Mouse (Mus musculus): ENCODE data around the gene Ckap2l.

Ckap2l gene

DNA sequence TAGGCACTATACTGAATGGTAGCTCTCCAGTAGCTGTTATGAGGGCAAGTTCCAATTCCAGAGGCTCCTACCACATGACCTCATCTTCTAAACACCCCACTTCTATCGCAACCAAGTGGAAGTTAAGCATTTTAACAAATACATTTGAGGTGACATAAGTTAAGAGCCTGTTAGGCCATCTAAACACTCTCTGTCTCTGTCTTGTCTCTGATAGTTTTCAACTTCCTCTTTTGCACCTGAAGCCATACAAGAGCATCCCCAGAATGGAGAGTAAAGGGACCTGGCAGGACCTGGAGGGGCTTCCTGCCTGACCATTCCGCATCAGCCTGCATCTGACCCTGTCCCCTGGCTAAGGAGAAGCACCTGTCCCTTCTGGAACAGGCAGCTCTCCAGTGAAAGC lies 62.3 kb downstream of the Ckap2l start:
- DNase-seq (ENCODE audit: low read depth, low spot score): no peak

DNA sequence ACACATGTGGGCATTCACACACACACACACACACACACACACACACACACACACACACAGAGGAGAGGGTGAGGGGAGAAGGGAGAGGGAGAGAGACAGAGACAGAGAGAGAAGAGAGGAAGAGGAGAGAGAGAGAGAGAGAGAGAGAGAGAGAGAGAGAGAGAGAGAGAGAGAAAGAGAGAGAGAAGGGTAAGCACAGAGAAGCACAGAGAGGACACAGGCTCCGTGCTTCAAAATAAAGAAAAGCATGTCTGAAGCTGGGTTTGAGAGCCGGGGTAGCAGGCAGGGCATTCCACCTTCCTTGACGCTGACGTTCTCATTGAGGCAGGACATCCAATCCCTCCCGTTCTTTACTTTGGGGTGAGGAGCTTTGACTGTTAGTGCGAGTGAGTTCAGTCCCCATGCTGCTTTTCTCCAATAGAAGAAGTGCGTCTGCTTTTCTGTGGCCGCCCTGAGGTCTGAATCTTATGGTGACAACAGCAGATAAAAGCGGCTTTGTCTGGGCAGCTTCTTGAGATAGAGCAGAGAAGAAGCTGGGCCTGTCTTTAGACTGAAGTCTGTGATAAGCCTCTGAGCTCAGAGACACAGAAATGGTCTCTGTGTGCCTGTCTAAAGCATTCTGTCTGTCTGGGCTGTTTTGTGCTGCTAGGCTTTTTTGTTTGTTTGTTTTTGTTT lies 63.1 kb downstream of the Ckap2l start:
- no peak for DNase-seq (ENCODE audit: low read depth, low spot score)

DNA sequence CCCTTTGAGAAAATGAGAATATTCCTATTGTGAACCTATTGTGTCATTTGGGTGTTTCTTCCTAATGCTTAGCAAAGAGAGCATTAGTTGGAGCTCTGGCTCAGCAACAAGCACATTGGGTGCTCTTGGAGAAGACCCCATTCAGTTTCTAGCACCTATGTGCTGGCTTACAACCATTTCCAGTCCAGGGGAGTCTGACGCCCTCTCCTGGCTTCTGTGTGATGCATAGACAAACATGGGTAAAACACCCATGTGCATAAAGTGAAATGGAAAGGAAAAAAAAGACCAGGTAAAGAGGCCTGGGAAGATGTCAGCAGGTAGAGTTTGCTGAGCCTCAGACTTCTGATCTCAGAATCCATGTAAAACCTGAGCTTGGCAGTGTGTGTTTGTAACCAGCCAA lies 63.8 kb downstream of the Ckap2l start:
- DNase-seq (ENCODE audit: low read depth, low spot score): no peak

DNA sequence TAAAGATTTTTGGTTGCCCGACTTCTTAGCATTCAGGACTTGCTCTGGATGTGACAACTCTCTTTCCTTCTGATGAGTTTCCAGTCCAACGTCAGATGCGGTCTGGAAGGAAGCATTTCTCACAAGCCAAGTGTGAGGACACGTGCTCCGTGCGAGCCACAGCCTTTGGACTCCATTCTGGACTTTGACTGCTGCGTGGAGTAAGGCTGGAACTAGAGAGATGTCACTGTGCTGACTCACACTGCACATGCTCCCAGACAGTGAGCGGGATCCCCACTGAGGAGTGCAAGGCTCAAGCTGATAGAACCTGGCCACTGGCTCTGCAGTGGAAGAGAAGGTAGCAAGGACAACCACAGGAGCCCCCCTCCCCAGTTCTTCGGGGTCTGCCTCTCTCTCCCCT lies 64.5 kb downstream of the Ckap2l start:
- no peak for DNase-seq (ENCODE audit: low read depth, low spot score)

DNA sequence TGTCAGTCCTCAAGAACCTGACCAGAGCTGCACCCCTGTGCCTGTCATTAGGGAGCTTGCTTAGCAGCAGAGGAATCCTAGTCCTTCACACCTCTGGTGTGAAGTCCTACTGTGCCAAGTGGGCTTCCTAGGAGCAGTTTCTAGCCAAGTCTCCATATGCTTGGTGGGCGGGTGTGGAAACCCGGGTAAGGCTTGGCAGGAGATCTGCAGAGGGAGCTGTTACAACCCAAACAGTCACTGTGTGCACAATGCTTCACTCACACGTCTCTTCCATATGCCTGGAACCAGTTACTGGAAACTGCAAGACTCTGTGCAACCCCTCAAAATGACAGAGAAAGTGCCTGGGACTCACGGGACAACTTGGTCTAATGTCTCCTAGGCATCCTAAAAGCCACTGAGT lies 65.0 kb downstream of the Ckap2l start:
- no peak for DNase-seq (ENCODE audit: low read depth, low spot score)

GRCm38 (mm10) chr2:129229316-129229715 lies 67.7 kb downstream of the Ckap2l start:
- DNase-seq (ENCODE audit: low read depth, low spot score): no peak

GRCm38 (mm10) chr2:129228571-129228970 lies 68.4 kb downstream of the Ckap2l start:
- DNase-seq (ENCODE audit: low read depth, low spot score): no peak

DNA sequence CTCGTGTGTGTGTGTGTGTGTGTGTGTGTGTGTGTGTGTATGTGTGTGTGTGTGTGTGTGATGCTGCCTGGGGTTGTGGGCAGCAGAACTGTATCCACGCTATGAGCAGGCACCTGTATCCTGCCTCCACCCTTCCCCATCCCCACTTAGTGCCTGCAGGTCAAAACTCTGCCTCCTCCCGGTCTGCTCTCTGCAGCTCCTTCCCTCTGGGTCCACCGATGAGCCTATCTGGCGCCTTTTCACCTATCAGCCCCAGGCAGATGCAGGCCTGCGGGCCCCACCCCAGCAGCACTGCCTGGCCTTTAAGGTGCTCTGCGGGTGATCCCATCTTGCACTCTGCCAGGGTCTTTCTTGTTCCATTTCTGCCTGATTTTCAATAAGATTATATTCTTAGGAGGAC lies 69.3 kb downstream of the Ckap2l start:
- DNase-seq (ENCODE audit: low read depth, low spot score): peak; percentile 61

- DNase-seq (ENCODE audit: low read depth, low spot score): peak; percentile 59
These were observed 69.9 kb downstream of the Ckap2l start for GRCm38 (mm10) chr2:129227011-129227529.

GRCm38 (mm10) chr2:129226296-129226851 lies 70.6 kb downstream of the Ckap2l start:
- peak; percentile 70 for DNase-seq (ENCODE audit: low read depth, low spot score)

DNA sequence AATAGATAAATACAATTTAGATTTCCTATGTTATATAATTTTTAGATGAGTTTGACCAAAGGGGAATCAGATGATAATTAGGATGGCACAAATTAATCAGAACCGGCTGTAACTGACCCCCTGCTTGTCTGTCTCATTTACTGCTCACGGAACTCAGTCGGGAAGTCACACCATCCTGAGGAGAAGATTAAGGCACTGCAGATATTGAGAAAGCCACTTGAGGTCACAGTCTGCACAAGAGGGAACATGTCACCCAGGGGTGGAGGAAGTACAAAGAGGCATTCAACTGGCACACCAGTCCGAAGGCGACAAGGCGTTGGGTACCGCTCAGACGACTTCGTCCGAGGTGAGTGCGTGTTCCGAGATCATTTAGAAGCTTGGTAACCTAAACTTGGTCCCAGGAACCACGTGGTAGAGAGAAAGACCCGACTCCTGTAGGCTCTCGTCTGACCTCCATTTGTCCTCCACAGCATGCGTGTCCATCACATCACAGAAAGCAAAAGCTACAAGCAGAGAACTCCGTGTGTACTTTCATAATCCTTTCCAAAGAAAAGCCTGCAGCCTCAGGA lies 71.7 kb downstream of the Ckap2l start:
- DNase-seq (ENCODE audit: low read depth, low spot score): no peak

DNA sequence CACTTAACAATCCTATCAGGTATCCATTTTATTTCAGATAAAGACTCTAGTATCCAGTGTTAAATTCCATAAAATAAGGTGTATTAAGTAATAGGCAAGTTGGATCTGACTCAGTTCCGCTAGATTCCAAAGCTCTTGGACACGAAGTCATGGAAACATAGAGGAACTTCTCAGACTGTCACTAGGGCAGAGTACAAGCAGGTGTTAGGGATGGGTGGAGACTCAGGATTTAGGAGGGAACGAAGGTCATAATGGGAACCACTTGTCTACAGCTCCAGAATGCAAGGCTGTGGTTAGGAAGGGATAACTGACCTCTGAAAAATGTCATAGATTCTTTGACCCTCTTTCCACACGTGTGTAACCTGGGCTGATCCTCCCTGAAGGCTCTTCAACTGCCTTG lies 72.8 kb downstream of the Ckap2l start:
- DNase-seq (ENCODE audit: low read depth, low spot score): no peak

DNA sequence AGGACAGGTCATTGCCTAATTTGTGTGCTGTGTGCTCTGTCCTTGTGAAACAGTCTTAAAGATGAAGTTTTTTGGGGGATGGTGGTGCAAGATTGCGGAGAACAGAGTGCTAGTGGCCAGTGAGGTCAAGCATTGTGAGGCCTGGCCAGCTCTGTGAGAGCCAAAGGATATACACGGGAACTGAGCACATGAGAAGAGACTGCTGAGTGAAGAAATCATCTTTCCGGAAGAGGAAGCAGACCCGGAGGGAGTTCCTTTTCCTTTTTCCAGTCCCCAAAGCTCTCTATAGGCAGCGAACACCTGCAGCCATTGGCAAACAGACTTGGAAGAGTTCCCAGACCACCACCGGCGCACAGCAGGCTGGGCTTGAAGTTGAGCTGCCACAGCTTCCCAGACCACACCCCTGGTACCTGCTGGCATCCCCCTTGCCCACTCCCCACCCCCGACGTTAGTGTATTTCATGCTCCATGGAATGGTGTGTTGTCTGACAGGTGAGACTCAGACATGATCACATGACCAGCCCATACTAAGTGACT lies 75.8 kb downstream of the Ckap2l start:
- DNase-seq (ENCODE audit: low read depth, low spot score): no peak

DNA sequence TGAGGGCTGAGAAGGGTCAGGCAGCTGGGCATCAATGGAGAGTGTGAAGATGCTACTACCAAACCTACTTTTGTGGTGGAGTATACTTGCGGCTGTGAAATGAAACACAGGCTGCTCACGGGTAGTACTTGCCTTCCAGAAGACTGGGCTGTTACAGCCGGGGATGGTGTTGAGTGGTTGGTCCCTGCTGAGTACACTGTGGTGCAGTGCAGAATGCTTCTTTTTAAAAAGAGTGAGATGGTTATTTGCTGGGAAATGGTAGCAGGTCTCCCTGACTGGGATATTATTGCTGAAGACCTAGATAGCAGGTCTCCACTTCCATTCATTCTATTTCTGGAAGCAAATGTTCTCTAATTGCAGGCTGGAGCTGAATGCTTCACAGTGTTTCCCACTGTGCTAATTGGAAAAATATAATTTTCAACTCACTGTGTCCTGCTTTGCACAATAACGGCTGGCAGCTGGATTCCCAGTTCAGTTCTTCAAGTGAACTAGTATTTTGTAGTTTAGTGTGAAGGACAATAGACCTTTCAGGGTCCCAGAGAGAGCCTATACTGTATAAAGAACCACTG lies 78.4 kb downstream of the Ckap2l start:
- no peak for DNase-seq (ENCODE audit: low read depth, low spot score)
